Mouse (Mus musculus) bone marrow, adult 2 months (tissue): ENCODE measurements around the gene Nr2f1. TPM values are rescaled to one million over a fixed set of nuclear protein-coding genes. Genes with fewer than 3 reads are reported as not detected.

Experiments used
- H3K27ac ChIP-seq: fragments of 200-500 bp; 2 replicates; pipeline ENCODE4 v1.5.1; 2012; ENCODE audit warnings: low read depth, mild to moderate bottlenecking, control low read depth, inconsistent platforms, low read length; ENCODE audit not compliant: control insufficient read depth, poor library complexity, insufficient read depth
- H3K4me1 ChIP-seq: fragments of 200-500 bp; 2 replicates; pipeline ENCODE4 v1.6.1; 2011; ENCODE audit warnings: low read length; ENCODE audit not compliant: control insufficient read depth, insufficient read depth
- H3K4me3 ChIP-seq: fragments of 200-500 bp; replicated peaks from 2 replicates; pipeline ENCODE3; 2011; ENCODE audit warnings: mild to moderate bottlenecking, low read depth, low read length, control low read depth; ENCODE audit not compliant: control insufficient read depth
- CTCF ChIP-seq: fragments of 200-500 bp; IDR thresholded peaks from 2 replicates; pipeline ENCODE4 v1.5.1; 2011; ENCODE audit warnings: low read length, control low read depth; ENCODE audit not compliant: control insufficient read depth, insufficient read depth
- POLR2A ChIP-seq: fragments of 200-500 bp; IDR thresholded peaks from 2 replicates; pipeline ENCODE4 v1.6.1; 2011; ENCODE audit warnings: low read depth, mild to moderate bottlenecking, control low read depth, low read length, borderline replicate concordance; ENCODE audit not compliant: control insufficient read depth
- WGBS: fragments of 180-500 bp; shearing (Covaris S2); methylation state at CpG from one replicate; pipeline ENCODE4 v1.1.7; 2018; 5-methylcytosine and 5-hydroxymethylcytosine counted together
- polyA plus RNA-seq: library from polyadenylated mRNA; stranded (reverse); fragments of >200 nt; gene quantifications from 2 replicates; pipeline ENCODE4 v1.2.4, GENCODE M21; 2011; ENCODE audit warnings: low replicate concordance; ENCODE audit not compliant: missing spikeins, insufficient read depth, insufficient read length

The Nr2f1 gene
- polyA plus RNA-seq, 1 experiment, result 0.97 TPM

GRCm38 (mm10) chr13:78179312-78180097 lies 20.1 kb downstream of the Nr2f1 start:
- Histone ChIP-seq H3K4me3 (no peak overlapping the region), H3K27ac (no peak overlapping the region), H3K4me1 (no peaks in the 10 kb centered on the region)
- TF ChIP-seq POLR2A (no peak), CTCF (no peak)
- 7% methylated on average over 38 of the region's 38 CpGs for WGBS

GRCm38 (mm10) chr13:78178771-78179170 lies 20.8 kb downstream of the Nr2f1 start:
- no peak overlapping the region for H3K27ac ChIP-seq
- no peaks in the 10 kb centered on the region for H3K4me1 ChIP-seq
- TF ChIP-seq CTCF, result no peak
- no peak for TF ChIP-seq POLR2A
- H3K4me3 ChIP-seq, result no peak overlapping the region
- 13% methylated on average over 5 of the region's 5 CpGs for whole genome bisulfite sequencing

- 6% methylated on average over 1 of the region's 1 CpGs for WGBS
- TF ChIP-seq CTCF (no peak), POLR2A (no peak)
- Histone ChIP-seq H3K4me1 (no peaks in the 10 kb centered on the region), H3K27ac (no peak overlapping the region), H3K4me3 (no peak overlapping the region)
Measured at GRCm38 (mm10) chr13:78178021-78178420, 21.5 kb downstream of the Nr2f1 start.

GRCm38 (mm10) chr13:78177381-78177950 lies 22.1 kb downstream of the Nr2f1 start:
- Histone ChIP-seq H3K4me3 (no peak overlapping the region), H3K4me1 (no peaks in the 10 kb centered on the region), H3K27ac (no peak overlapping the region)
- TF ChIP-seq POLR2A, result no peak
- TF ChIP-seq CTCF, result no peak
- WGBS, result 9% methylated on average over 5 of the region's 5 CpGs

- H3K27ac ChIP-seq, result no peak overlapping the region
- no peak for TF ChIP-seq POLR2A
- TF ChIP-seq CTCF, result no peak
- 3% methylated on average over 8 of the region's 8 CpGs for WGBS
- no peak overlapping the region for H3K4me3 ChIP-seq
- no peaks in the 10 kb centered on the region for H3K4me1 ChIP-seq
Measured at GRCm38 (mm10) chr13:78175821-78176380, 23.7 kb downstream of the Nr2f1 start.

- Histone ChIP-seq H3K27ac (no peak overlapping the region), H3K4me1 (no peaks in the 10 kb centered on the region), H3K4me3 (no peak overlapping the region)
- TF ChIP-seq CTCF, result no peak
- no peak for TF ChIP-seq POLR2A
- 12% methylated on average over 1 of the region's 1 CpGs for WGBS
Measured at GRCm38 (mm10) chr13:78174891-78175290, 24.7 kb downstream of the Nr2f1 start.

- H3K27ac ChIP-seq, result no peak overlapping the region
- H3K4me3 ChIP-seq, result no peak overlapping the region
- no peaks in the 10 kb centered on the region for H3K4me1 ChIP-seq
- 4% methylated on average over 3 of the region's 3 CpGs for WGBS
- TF ChIP-seq POLR2A, result no peak
- no peak for TF ChIP-seq CTCF
Measured at GRCm38 (mm10) chr13:78174191-78174590, 25.4 kb downstream of the Nr2f1 start.

GRCm38 (mm10) chr13:78172861-78173260 lies 26.7 kb downstream of the Nr2f1 start:
- H3K4me1 ChIP-seq, result no peaks in the 10 kb centered on the region
- H3K4me3 ChIP-seq, result no peak overlapping the region
- 3% methylated on average over 3 of the region's 3 CpGs for WGBS
- H3K27ac ChIP-seq, result no peak overlapping the region
- TF ChIP-seq CTCF (no peak), POLR2A (no peak)
